Mouse (Mus musculus): ENCODE measurements at regions not wholly inside any gene's neighbourhood (a gene's known extent, or its start where the extent isn't known, plus 50 kb on each side); places are given as distances from the start of the nearest gene placed in this dataset.

GRCm38 (mm10) chr8:27938559-27939492, 491.4 kb downstream of the Poteg start:
- Histone ChIP-seq H3K36me3 (ENCODE audit: control insufficient read depth, insufficient read depth, low read length) (no peaks in the 10 kb centered on the region), H3K27me3 (replicated peaks; ENCODE audit: control insufficient read depth, insufficient read depth, low read length) (no peaks in the 10 kb centered on the region), H3K27ac (ENCODE audit: low read depth, low read length) (peak overlapping the region; percentile 39; the same call in 1 of the 2 replicates), H3K4me3 (ENCODE audit: low read depth, low read length) (no peak overlapping the region), H3K4me2 (ENCODE audit: low read length) (no peak overlapping the region), H3K4me1 (ENCODE audit: control insufficient read depth, insufficient read depth, low read length) (peaks cover 8% of the 10 kb centered on the region), H3K9ac (ENCODE audit: low read length) (no peak overlapping the region), H3K9me3 (replicated peaks; ENCODE audit: control insufficient read depth, low read length) (no peaks in the 10 kb centered on the region)
- DNase-seq (ENCODE audit: low spot score) (peak; percentile 46), ATAC-seq (peak; percentile 70; the same call in 1 of the 2 replicates)
- WGBS, result 33% methylated on average over 12 of the region's 12 CpGs

DNA sequence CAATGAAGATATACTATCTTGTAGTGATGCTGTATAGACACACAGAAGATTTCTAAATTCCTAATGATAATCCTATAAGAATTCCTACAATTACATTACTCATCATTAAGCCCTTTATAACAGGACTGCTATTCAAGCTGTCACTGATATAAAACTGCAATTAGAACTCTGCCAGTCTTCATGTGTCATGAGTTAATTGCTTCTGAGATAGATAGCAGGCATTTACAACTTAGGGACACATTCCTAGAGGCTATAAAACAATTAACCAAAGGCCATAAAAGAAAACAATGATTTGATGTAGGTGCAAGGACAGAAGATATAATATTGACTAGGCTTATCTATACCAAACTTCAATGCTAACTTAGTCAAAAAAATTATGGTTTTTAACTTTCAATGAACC, 507.5 kb downstream of the Poteg start:
- no peaks in the 10 kb centered on the region for H3K4me1 ChIP-seq (ENCODE audit: control insufficient read depth, insufficient read depth, low read length)
- no peaks in the 10 kb centered on the region for H3K9me3 ChIP-seq (replicated peaks; ENCODE audit: control insufficient read depth, low read length)
- H3K27me3 ChIP-seq (replicated peaks; ENCODE audit: control insufficient read depth, insufficient read depth, low read length), result no peaks in the 10 kb centered on the region
- DNase-seq (ENCODE audit: low spot score) (no peak), ATAC-seq (no peak)
- no peak overlapping the region for H3K27ac ChIP-seq (ENCODE audit: low read depth, low read length)
- H3K36me3 ChIP-seq (ENCODE audit: control insufficient read depth, insufficient read depth, low read length), result no peaks in the 10 kb centered on the region
- H3K4me3 ChIP-seq (ENCODE audit: low read depth, low read length), result no peak overlapping the region
- H3K9ac ChIP-seq (ENCODE audit: low read length), result no peak overlapping the region
- H3K4me2 ChIP-seq (ENCODE audit: low read length), result no peak overlapping the region

GRCm38 (mm10) chr8:27980920-27981319, 533.5 kb downstream of the Poteg start:
- H3K36me3 ChIP-seq (ENCODE audit: control insufficient read depth, insufficient read depth, low read length), result no peaks in the 10 kb centered on the region
- no peak for ATAC-seq
- WGBS, result 27% methylated on average over 3 of the region's 3 CpGs
- H3K4me3 ChIP-seq (ENCODE audit: low read depth, low read length), result no peak overlapping the region
- no peak overlapping the region for H3K4me2 ChIP-seq (ENCODE audit: low read length)
- no peak overlapping the region for H3K9ac ChIP-seq (ENCODE audit: low read length)
- no peaks in the 10 kb centered on the region for H3K27me3 ChIP-seq (replicated peaks; ENCODE audit: control insufficient read depth, insufficient read depth, low read length)
- DNase-seq (ENCODE audit: low spot score), result no peak
- H3K27ac ChIP-seq (ENCODE audit: low read depth, low read length), result no peak overlapping the region
- H3K9me3 ChIP-seq (replicated peaks; ENCODE audit: control insufficient read depth, low read length), result no peaks in the 10 kb centered on the region
- H3K4me1 ChIP-seq (ENCODE audit: control insufficient read depth, insufficient read depth, low read length), result no peaks in the 10 kb centered on the region

DNA sequence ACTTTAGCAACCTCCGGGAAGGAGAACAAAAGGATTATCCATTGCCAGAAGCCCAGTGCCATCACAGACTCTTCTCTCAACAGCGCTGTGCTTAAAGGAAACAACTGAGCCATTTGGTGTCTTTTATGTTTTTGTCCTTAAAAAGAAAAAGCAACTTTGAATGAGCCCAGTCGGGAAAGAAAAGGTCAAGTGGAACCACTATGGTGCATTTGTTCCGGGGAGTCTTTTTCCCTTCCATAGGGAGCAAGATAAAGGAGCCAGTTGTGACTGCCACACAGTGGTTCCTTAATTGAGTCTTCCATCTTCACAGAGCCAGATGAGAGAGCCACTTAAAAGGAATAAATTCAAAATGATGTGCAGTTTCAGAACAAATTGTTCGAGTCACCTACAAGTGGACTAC, 534.3 kb downstream of the Poteg start:
- no peaks in the 10 kb centered on the region for H3K4me1 ChIP-seq (ENCODE audit: control insufficient read depth, insufficient read depth, low read length)
- H3K27me3 ChIP-seq (replicated peaks; ENCODE audit: control insufficient read depth, insufficient read depth, low read length), result no peaks in the 10 kb centered on the region
- no peak overlapping the region for H3K4me3 ChIP-seq (ENCODE audit: low read depth, low read length)
- H3K27ac ChIP-seq (ENCODE audit: low read depth, low read length), result no peak overlapping the region
- H3K36me3 ChIP-seq (ENCODE audit: control insufficient read depth, insufficient read depth, low read length), result no peaks in the 10 kb centered on the region
- peak; percentile 34 for DNase-seq (ENCODE audit: low spot score)
- H3K9me3 ChIP-seq (replicated peaks; ENCODE audit: control insufficient read depth, low read length), result no peaks in the 10 kb centered on the region
- 37% methylated on average over 5 of the region's 5 CpGs for WGBS
- ATAC-seq, result no peak
- no peak overlapping the region for H3K4me2 ChIP-seq (ENCODE audit: low read length)
- H3K9ac ChIP-seq (ENCODE audit: low read length), result no peak overlapping the region

DNA sequence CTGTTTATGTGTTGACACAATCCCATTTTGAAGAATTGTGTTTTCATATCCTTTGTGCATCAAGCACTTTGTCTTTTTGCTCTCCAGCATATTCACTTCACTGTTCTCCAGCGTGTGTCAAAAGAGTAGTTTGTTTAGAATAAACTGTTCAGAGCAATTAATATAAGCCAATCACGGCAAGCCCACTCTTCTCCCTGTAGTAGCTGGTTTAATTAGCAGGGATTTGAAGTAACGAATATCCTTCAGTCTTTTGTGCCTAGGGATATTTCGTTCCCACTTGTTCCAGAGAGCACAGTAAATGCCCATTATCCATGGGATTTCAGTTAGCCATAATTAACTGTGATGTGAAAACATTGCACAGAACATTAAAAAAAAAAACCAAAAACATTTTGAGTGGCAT, 565.4 kb downstream of the Poteg start:
- H3K9ac ChIP-seq (ENCODE audit: low read length), result no peak overlapping the region
- H3K27me3 ChIP-seq (replicated peaks; ENCODE audit: control insufficient read depth, insufficient read depth, low read length), result no peaks in the 10 kb centered on the region
- no peak for ATAC-seq
- WGBS, result 6% methylated on average over 4 of the region's 4 CpGs
- H3K4me2 ChIP-seq (ENCODE audit: low read length), result no peak overlapping the region
- no peak overlapping the region for H3K27ac ChIP-seq (ENCODE audit: low read depth, low read length)
- no peaks in the 10 kb centered on the region for H3K4me1 ChIP-seq (ENCODE audit: control insufficient read depth, insufficient read depth, low read length)
- no peak overlapping the region for H3K4me3 ChIP-seq (ENCODE audit: low read depth, low read length)
- H3K9me3 ChIP-seq (replicated peaks; ENCODE audit: control insufficient read depth, low read length), result no peaks in the 10 kb centered on the region
- peak; percentile 16 for DNase-seq (ENCODE audit: low spot score)
- no peaks in the 10 kb centered on the region for H3K36me3 ChIP-seq (ENCODE audit: control insufficient read depth, insufficient read depth, low read length)
